Mouse (Mus musculus): Measurements from ENCODE around the gene Epb41l2.

- TF ChIP-seq CTCF (IDR thresholded peaks at IDR 0.05; ENCODE audit: extremely low read depth, insufficient read depth, insufficient read length, insufficient replicate concordance) (no peak), POLR2A (IDR thresholded peaks at IDR 0.05; ENCODE audit: low read depth, low read length) (no peak)
Measured at GRCm38 (mm10) chr10:25318405-25318804, 41.2 kb upstream of the Epb41l2 start.

Measured in spleen, adult 2 months (tissue).